Mouse (Mus musculus) bone marrow macrophage, adult 2 months (primary cell): ENCODE data around the gene Mus81. TPM values are rescaled to one million over a fixed set of nuclear protein-coding genes. Genes with fewer than 3 reads are reported as not detected.

ENCODE experiments used
- H3K27ac ChIP-seq: 2 replicates; pipeline ENCODE4 v1.5.1; 2012; ENCODE audit warnings: low read depth, low read length; ENCODE audit not compliant: insufficient read depth
- H3K4me1 ChIP-seq: 2 replicates; pipeline ENCODE4 v1.6.1; 2012; ENCODE audit warnings: low read length; ENCODE audit not compliant: control insufficient read depth, insufficient read depth
- H3K4me3 ChIP-seq: 2 replicates; pipeline ENCODE4 v1.5.1; 2012; ENCODE audit warnings: mild to moderate bottlenecking, low read length, moderate library complexity; ENCODE audit not compliant: insufficient read depth
- CTCF ChIP-seq: IDR thresholded peaks from 2 replicates; pipeline ENCODE4 v1.5.1; 2012; ENCODE audit warnings: low read depth, mild to moderate bottlenecking, low read length, moderate library complexity
- POLR2A ChIP-seq: IDR thresholded peaks from 2 replicates; pipeline ENCODE4 v1.6.1; 2012; ENCODE audit warnings: mild to moderate bottlenecking, low read depth, low read length, borderline replicate concordance
- polyA plus RNA-seq: library from polyadenylated mRNA; stranded (reverse); fragments of >200 nt; gene quantifications from 2 replicates; pipeline ENCODE4 v1.2.4, GENCODE M21; 2012; ENCODE audit not compliant: missing spikeins, insufficient read depth, insufficient read length

Mus81 gene
- polyA plus RNA-seq = 16.7 and 19.8 TPM in 2 replicates

GRCm38 (mm10) chr19:5487768-5488550 is at the start of gene Mus81:
Mus81 (minus strand) TSS chr19:5488402.
- Histone ChIP-seq H3K4me3 (peak within 1 kb of the TSS; percentile 72), H3K4me1 (peaks cover 12% of the 10 kb centered on the region), H3K27ac (peak within 1 kb of the TSS; percentile 87)
- TF ChIP-seq POLR2A (no peak; the same call in none of the 2 replicates), CTCF (peak; percentile 96)

GRCm38 (mm10) chr19:5532520-5532919 is 44.3 kb upstream of the Mus81 start:
- TF ChIP-seq POLR2A (no peak), CTCF (no peak)

GRCm38 (mm10) chr19:5530138-5530524 is 41.9 kb upstream of the Mus81 start:
- Histone ChIP-seq H3K4me3 (no peak overlapping the region), H3K27ac (no peak overlapping the region), H3K4me1 (peaks cover 11% of the 10 kb centered on the region)
- TF ChIP-seq CTCF (no peak), POLR2A (no peak)

More at GRCm38 (mm10) chr19:5532520-5532919, 44.3 kb upstream of the Mus81 start:
- Histone ChIP-seq H3K4me1 (peaks cover 11% of the 10 kb centered on the region), H3K4me3 (no peak overlapping the region), H3K27ac (no peak overlapping the region)

- no peak overlapping the region for H3K27ac ChIP-seq
- peak overlapping the region; percentile 41 for H3K4me3 ChIP-seq
- peaks cover 11% of the 10 kb centered on the region for H3K4me1 ChIP-seq
- TF ChIP-seq POLR2A (no peak), CTCF (peak; percentile 75)
Measured at GRCm38 (mm10) chr19:5529325-5530137, 41.3 kb upstream of the Mus81 start.

- peaks cover 11% of the 10 kb centered on the region for H3K4me1 ChIP-seq
- no peak for TF ChIP-seq POLR2A
- TF ChIP-seq CTCF = no peak
- no peak overlapping the region for H3K27ac ChIP-seq
- H3K4me3 ChIP-seq = no peak overlapping the region
Measured at GRCm38 (mm10) chr19:5525204-5525603, 37.0 kb upstream of the Mus81 start.

- H3K4me1 ChIP-seq = no peaks in the 10 kb centered on the region
- no peak overlapping the region for H3K4me3 ChIP-seq
- H3K27ac ChIP-seq = no peak overlapping the region
- TF ChIP-seq CTCF = no peak
- no peak for TF ChIP-seq POLR2A
Measured at GRCm38 (mm10) chr19:5518721-5519120, 30.5 kb upstream of the Mus81 start.

- no peak for TF ChIP-seq POLR2A
- no peak for TF ChIP-seq CTCF
- peaks cover 8% of the 10 kb centered on the region for H3K4me1 ChIP-seq
- H3K27ac ChIP-seq = no peak overlapping the region
Measured at GRCm38 (mm10) chr19:5516906-5517505, 28.8 kb upstream of the Mus81 start.

GRCm38 (mm10) chr19:5515840-5516777 is 27.9 kb upstream of the Mus81 start:
- H3K4me1 ChIP-seq = peaks cover 9% of the 10 kb centered on the region
- H3K4me3 ChIP-seq = no peak overlapping the region
- no peak overlapping the region for H3K27ac ChIP-seq
- TF ChIP-seq CTCF = no peak
- TF ChIP-seq POLR2A = no peak

More at GRCm38 (mm10) chr19:5516906-5517505, 28.8 kb upstream of the Mus81 start:
- H3K4me3 ChIP-seq = no peak overlapping the region

- TF ChIP-seq CTCF (no peak), POLR2A (no peak)
- Histone ChIP-seq H3K4me3 (peak overlapping the region; percentile 8; the same call in 1 of the 2 replicates), H3K27ac (peak overlapping the region; percentile 59), H3K4me1 (peaks cover 14% of the 10 kb centered on the region)
Measured at GRCm38 (mm10) chr19:5513005-5513349, 24.8 kb upstream of the Mus81 start.
